Mouse (Mus musculus) left cerebral cortex, adult 9 months (tissue): ENCODE data around the gene Sf3b3.
"Not testable (repeated sequence)": the region's sequence is repeated elsewhere in the genome, so short reads cannot be mapped to it uniquely, and the experiment has no call there.

Source experiments
- DNase-seq, 2 experiments: peaks; one replicate each; pipeline ENCODE4 v3.0.0; 2022; ENCODE audit warnings: low spot score in 2 of 2

Sf3b3 gene

GRCm38 (mm10) chr8:110846405-110847170, at the start of gene Sf3b3, which contains the start of gene Cog4:
Sf3b3 (minus strand) TSS chr8:110846787.
Cog4 (plus strand) TSS chr8:110846600.
- peak; percentile 65 to 87 for DNase-seq

- no peak for DNase-seq
Measured at GRCm38 (mm10) chr8:110895812-110896211, 49.2 kb upstream of the Sf3b3 start.

GRCm38 (mm10) chr8:110895254-110895653, 48.7 kb upstream of the Sf3b3 start:
- DNase-seq, result no peak

- DNase-seq, result no peak
Measured at GRCm38 (mm10) chr8:110894851-110895250, 48.3 kb upstream of the Sf3b3 start.

- DNase-seq, result no peak
Measured at GRCm38 (mm10) chr8:110892913-110893312, 46.3 kb upstream of the Sf3b3 start.

DNA sequence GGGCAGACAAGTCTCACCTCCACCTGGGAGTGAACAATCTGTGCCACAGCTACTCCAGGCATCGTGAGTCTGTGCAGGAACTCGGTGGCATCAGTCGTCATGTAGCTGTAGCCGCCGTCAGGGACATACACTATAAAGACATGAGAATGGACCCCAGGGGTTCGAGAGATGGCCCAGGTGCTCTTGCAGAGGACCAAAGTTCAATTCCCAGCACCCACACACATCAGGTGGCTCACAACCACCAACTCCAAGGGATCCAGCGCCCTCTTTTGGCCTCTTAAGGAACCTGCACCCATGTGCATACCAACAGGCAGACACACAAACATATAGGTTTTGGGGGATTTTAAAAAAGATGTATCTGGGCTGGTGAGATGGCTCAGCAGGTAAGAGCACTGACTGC, 45.5 kb upstream of the Sf3b3 start:
- no peak for DNase-seq

- DNase-seq, result no peak
Measured at GRCm38 (mm10) chr8:110889904-110890470, 43.4 kb upstream of the Sf3b3 start.

DNA sequence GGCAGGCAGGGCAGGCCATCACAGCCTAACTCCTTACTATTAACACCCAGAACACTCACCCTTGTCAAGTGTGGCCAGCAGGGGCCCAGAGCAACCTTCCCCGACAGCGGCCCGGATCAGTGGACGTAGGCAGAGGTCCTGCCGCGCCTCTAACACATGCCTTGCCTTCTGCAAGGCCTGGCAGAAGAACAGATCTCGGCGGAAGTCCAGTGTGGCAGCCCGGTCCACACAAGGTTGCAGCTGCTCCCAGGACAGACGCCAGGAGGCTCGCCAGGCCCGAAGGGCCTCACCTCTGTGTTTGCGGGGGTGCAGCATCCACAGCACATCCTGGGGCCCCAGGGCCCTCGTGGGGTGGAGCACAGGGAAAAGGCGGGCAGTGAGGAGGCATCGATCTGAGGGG, 42.3 kb upstream of the Sf3b3 start:
- no peak for DNase-seq

- DNase-seq, result no peak
Measured at GRCm38 (mm10) chr8:110888441-110888840, 41.9 kb upstream of the Sf3b3 start.

GRCm38 (mm10) chr8:110887551-110887950, 41.0 kb upstream of the Sf3b3 start:
- no peak for DNase-seq

DNA sequence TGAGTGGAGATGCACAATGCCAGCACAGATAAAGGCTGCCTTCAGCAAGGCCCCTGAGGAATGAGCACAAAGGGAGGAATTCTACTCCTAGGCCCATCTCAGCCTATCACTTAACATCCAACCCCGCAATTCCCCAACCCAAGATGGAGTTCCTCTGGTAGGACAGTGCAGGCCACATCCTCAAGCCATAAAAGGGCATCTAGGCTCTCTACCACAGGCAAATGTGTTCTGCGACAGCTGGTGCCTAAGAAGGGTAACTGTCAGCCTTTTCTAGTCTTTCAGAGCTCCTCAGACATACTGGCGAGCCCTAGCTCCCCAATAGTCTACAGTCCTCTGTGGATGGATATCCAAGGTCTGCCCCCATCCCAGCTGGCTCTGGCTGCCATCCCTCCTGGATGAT, 40.0 kb upstream of the Sf3b3 start:
- DNase-seq, result no peak

GRCm38 (mm10) chr8:110883824-110884223, 37.2 kb upstream of the Sf3b3 start:
- no peak for DNase-seq

GRCm38 (mm10) chr8:110881741-110882310, 35.2 kb upstream of the Sf3b3 start:
- DNase-seq, result peak in 1 of 2 experiments; percentile 60

DNA sequence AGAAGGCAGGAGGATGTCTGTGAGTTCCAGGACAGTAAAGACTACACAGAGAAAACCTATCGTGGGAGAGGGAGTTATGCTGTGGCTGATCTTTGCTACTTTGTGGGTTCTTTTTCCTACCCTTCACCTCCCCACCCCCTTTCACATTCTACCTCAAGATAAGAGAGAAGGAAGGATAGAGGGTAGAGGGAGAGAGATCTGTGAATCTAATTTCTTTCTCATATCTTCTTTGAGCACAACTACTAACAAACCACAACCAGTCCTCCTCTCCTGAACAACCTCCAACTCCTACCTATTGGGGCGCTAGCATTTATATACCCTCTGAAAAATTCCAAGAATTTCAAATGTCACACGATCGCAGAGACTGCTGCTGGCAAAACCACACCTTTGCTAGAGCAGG, 31.3 kb upstream of the Sf3b3 start:
- DNase-seq, result no peak

GRCm38 (mm10) chr8:110870501-110870900, 23.9 kb upstream of the Sf3b3 start:
- no peak for DNase-seq

DNA sequence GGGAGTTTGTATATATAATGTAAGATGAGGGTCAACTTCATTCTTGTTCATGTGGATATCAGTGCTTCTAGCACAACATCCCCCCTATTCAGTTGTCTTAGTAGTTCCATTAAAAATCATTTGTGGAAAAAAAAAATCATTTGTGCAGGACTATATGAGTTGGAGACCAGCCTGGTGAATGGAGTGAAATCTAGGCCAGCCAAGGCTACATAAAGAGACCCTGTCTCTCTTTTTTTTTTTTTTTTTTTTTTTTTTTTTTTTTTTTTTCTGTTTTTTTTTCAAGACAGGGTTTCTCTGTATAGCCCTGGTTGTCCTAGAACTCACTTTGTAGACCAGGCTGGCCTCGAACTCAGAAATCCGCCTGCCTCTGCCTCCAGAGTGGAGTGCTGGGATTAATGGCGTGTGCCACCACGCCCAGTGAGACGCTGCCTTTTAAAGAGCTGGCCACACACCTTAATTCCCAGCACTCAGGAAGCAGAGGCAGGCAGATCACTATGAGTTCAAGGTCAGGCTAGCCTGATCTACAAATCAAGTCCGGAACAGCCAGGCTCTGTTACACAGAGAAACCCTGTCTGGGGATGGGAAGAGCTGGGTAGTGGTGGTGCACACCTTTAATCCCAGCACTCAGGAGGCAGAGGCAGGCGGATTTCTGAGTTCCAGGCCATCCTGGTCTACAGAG, 14.9 kb upstream of the Sf3b3 start:
- not testable (repeated sequence) for DNase-seq

DNA sequence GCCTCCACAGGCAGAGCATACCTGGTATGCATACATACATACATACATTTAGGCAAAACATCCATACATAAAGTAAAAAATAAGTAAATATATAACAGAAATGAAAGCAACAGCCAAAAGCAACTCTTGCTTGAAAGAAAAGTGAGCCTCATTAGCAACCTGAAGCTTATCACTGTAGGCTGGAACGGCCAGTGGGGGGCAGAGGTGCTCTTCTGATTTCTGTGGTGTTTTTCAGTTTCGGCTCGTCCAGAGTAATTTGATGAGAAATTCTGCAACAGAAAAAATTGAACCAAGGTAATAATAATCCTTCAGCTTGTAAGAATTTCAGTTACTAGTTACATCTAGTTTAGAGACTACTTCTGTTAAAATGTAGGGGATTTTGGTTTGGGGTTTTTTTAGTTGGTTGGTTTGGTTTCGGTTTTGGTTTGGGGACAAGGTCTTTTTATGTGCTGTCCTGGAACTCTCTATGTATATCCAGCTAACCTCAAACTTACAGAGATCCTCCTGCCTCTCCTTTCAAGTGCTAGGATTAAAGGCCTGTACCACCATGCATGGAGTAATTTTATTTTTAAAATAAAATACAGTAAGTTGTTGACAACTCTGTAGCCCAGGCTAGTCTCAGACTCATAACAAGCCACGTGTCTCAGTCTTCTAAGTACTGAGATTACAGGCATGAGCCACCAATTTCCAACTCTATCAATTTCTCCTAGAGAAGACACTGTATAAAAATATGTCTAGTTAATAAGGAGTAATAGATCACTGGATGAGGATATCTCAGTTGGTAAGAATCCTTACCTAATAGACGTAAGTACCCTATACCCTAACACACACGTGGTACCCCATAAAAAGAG, 13.3 kb upstream of the Sf3b3 start:
- no peak for DNase-seq

- DNase-seq, result no peak
Measured at GRCm38 (mm10) chr8:110856760-110857461, 10.3 kb upstream of the Sf3b3 start.

DNA sequence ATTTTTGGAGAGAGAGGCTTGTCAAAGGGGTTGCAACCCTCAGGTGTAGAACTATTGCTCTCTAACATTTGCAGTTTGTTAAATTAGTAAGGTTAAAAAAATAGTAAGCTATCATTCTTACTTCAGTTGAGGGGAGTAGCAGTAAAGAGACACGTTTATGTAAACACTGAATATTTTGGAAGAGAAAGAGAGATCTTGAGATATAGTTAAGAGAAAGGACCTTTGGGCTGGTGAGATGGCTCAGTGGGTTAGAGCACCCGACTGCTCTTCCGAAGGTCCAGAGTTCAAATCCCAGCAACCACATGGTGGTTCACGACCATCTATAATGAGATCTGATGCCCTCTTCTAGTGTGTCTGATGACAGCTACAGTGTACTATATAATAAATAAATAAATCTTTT, 9.5 kb upstream of the Sf3b3 start:
- not testable (repeated sequence) for DNase-seq

DNA sequence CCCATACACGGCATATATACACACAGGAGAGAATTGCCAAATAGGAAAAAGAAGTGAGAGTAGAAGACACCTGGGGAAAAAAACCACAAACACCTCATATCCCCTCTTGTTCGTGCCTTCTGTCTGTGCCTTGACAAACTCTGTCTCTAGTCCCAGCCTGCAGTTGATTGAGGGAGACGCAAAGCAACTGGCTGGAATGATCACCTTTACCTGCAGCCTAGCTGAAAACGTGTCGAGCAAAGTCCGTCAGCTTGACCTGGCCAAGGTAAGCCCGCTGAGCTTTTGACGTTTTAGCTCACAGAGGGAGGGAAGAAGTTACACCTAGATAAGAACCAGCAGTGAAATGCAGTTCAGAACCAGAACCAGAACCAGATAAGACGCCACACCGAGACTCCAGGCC, 4.6 kb upstream of the Sf3b3 start:
- no peak for DNase-seq
